Mouse (Mus musculus) kidney, adult 11 months (tissue): ENCODE data around the gene Htt.

Experiments
- DNase-seq: peaks from one replicate; pipeline ENCODE4 v3.0.0; 2022

Gene Htt

GRCm38 (mm10) chr5:34896697-34897453, 135.3 kb downstream of the Htt start:
- no peak for DNase-seq

- no peak for DNase-seq
Observed at GRCm38 (mm10) chr5:34899787-34900469, 138.4 kb downstream of the Htt start.

GRCm38 (mm10) chr5:34902371-34902770, 140.8 kb downstream of the Htt start:
- DNase-seq: no peak

GRCm38 (mm10) chr5:34902811-34903385, 141.4 kb downstream of the Htt start:
- no peak for DNase-seq

- no peak for DNase-seq
Observed at GRCm38 (mm10) chr5:34904412-34904811, 142.9 kb downstream of the Htt start.

- DNase-seq: no peak
Observed at GRCm38 (mm10) chr5:34907230-34907629, 145.7 kb downstream of the Htt start.

GRCm38 (mm10) chr5:34907910-34908725, 146.6 kb downstream of the Htt start, which contains the start of gene Msantd1:
Msantd1 (plus strand) TSS chr5:34908012.
- DNase-seq: no peak

- peak; percentile 25 for DNase-seq
Observed at GRCm38 (mm10) chr5:34908726-34909633, 147.4 kb downstream of the Htt start.

GRCm38 (mm10) chr5:34909634-34910503, 148.3 kb downstream of the Htt start:
- DNase-seq: no peak

- DNase-seq: no peak
Observed at GRCm38 (mm10) chr5:34910504-34910815, 148.9 kb downstream of the Htt start.

- peak; percentile 43 for DNase-seq
Observed at GRCm38 (mm10) chr5:34915801-34916200, 154.3 kb downstream of the Htt start.

- no peak for DNase-seq
Observed at GRCm38 (mm10) chr5:34917234-34917655, 155.7 kb downstream of the Htt start.

- no peak for DNase-seq
Observed at GRCm38 (mm10) chr5:34918785-34919184, 157.2 kb downstream of the Htt start.

- no peak for DNase-seq
Observed at GRCm38 (mm10) chr5:34922531-34922930, 161.0 kb downstream of the Htt start.

GRCm38 (mm10) chr5:34923920-34924319, 162.4 kb downstream of the Htt start:
- DNase-seq: no peak

- no peak for DNase-seq
Observed at GRCm38 (mm10) chr5:34924519-34924918, 163.0 kb downstream of the Htt start.

GRCm38 (mm10) chr5:34927648-34928047, 166.1 kb downstream of the Htt start:
- DNase-seq: no peak

GRCm38 (mm10) chr5:34930151-34930975, 168.8 kb downstream of the Htt start:
- DNase-seq: no peak

- no peak for DNase-seq
Observed at GRCm38 (mm10) chr5:34931091-34931490, 169.6 kb downstream of the Htt start.
